Mouse (Mus musculus) ES-E14 (cell line): ENCODE measurements around the gene Ndufb3. TPM values are rescaled to one million over a fixed set of nuclear protein-coding genes. Genes with fewer than 3 reads are reported as not detected.

Experiments used
- DNase-seq: peaks from one replicate; pipeline ENCODE4 v3.0.0-alpha.2; 2013; ENCODE audit warnings: low read depth, low spot score
- H3K27ac ChIP-seq: 2 replicates; pipeline ENCODE4 v1.5.1; 2012; ENCODE audit warnings: low read depth, mild to moderate bottlenecking, low read length, moderate library complexity, mixed read lengths; ENCODE audit not compliant: poor library complexity, insufficient read depth, severe bottlenecking
- H3K36me3 ChIP-seq: 2 replicates; pipeline ENCODE4 v1.6.1; 2012; ENCODE audit warnings: mild to moderate bottlenecking, low read length, moderate library complexity, mixed read lengths; ENCODE audit not compliant: control insufficient read depth, poor library complexity, insufficient read depth, severe bottlenecking
- H3K4me1 ChIP-seq, 2 experiments: fragments of 150-350 bp in 1 of 2; sonication (generic) in 1 of 2; 2 replicates each; pipeline ENCODE4 v1.6.1; 2012; ENCODE audit warnings: low read length in 2 of 2, mild to moderate bottlenecking in 1 of 2, mixed read lengths in 1 of 2; ENCODE audit not compliant: control insufficient read depth in 2 of 2, insufficient read depth in 2 of 2, poor library complexity in 1 of 2
- H3K4me3 ChIP-seq, 2 experiments: fragments of 150-350 bp in 1 of 2; sonication (generic) in 1 of 2; 2 replicates each; pipeline ENCODE4 v1.5.1; 2012; ENCODE audit warnings: low read length in 2 of 2, low read depth in 1 of 2, mild to moderate bottlenecking in 1 of 2, mixed read lengths in 1 of 2; ENCODE audit not compliant: insufficient read depth in 1 of 2, poor library complexity in 1 of 2, severe bottlenecking in 1 of 2
- H3K9ac ChIP-seq: 2 replicates; pipeline ENCODE4 v1.6.1; 2012; ENCODE audit warnings: low read depth, mild to moderate bottlenecking, low read length, mixed read lengths; ENCODE audit not compliant: poor library complexity, insufficient read depth, severe bottlenecking
- H3K9me3 ChIP-seq: fragments of 150-350 bp; sonication (generic); 2 replicates; pipeline ENCODE4 v1.6.1; 2012; ENCODE audit warnings: low read depth, mild to moderate bottlenecking, low read length; ENCODE audit not compliant: control insufficient read depth, insufficient read depth
- CHD2 ChIP-seq: IDR thresholded peaks from 2 replicates; pipeline ENCODE4 v1.6.1; 2014; ENCODE audit warnings: mild to moderate bottlenecking, low read depth, low read length, inconsistent platforms
- HCFC1 ChIP-seq: IDR thresholded peaks from 2 replicates; pipeline ENCODE4 v1.6.1; 2012; ENCODE audit warnings: low read length, inconsistent platforms, borderline replicate concordance; ENCODE audit not compliant: insufficient read depth
- MAFK ChIP-seq: IDR thresholded peaks from 2 replicates; pipeline ENCODE4 v1.6.1; 2014; ENCODE audit warnings: mild to moderate bottlenecking, low read depth, low read length, inconsistent platforms; ENCODE audit not compliant: insufficient read depth
- ZC3H11A ChIP-seq: IDR thresholded peaks from 2 replicates; pipeline ENCODE4 v1.6.1; 2012; ENCODE audit warnings: low read depth, mild to moderate bottlenecking, inconsistent platforms, low read length, borderline replicate concordance
- ZNF384 ChIP-seq: IDR thresholded peaks from 2 replicates; pipeline ENCODE4 v1.6.1; 2012; ENCODE audit warnings: low read depth, low read length, inconsistent platforms
- in situ Hi-C, 2 experiments: fragments of 600-800 bp; cut with MboI; formaldehyde crosslinking; loops; one replicate each; pipeline ENCODE4 v1.15.1; 2025; ENCODE audit warnings: low sequenced_read_pairs in 2 of 2, inconsistent platforms in 1 of 2; ENCODE audit not compliant: unreplicated experiment in 2 of 2
- total RNA-seq: library from RNA; depleted of rRNA; stranded (reverse); fragments of 300-350 nt; gene quantifications from 2 replicates; pipeline ENCODE4 v1.2.3, GENCODE M21; 2012

The Ndufb3 gene
- total RNA-seq, 1 experiment = 124 TPM

DNA sequence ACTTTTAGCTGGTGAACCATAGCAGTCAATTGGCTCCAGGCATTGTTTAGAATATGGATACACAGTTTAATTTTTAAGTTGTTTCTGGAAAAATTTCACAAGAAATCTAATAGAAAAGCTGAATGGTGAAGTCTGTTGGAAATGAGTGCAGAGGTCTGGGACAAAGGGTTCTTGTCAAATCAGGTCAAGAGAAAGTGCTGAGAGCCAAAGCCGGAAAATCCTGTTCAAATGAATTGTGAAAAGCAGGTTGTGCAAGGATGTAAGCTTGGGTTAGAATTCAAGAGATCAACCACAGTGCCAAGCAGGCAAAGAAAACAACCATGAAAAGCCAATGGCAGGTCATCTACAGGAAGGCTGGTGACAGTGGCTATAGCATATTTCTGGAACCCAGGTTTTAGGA, 24.0 kb downstream of the Ndufb3 start:
- no peak overlapping the region for H3K9ac ChIP-seq
- H3K36me3 ChIP-seq = no peaks in the 10 kb centered on the region
- no peaks in the 10 kb centered on the region for H3K4me1 ChIP-seq
- DNase-seq = no peak
- H3K4me3 ChIP-seq = no peak overlapping the region
- TF ChIP-seq HCFC1 = no peak
- TF ChIP-seq ZC3H11A = no peak
- no peak for TF ChIP-seq CHD2
- TF ChIP-seq ZNF384 = no peak
- TF ChIP-seq MAFK = no peak
- H3K27ac ChIP-seq = no peak overlapping the region
- H3K9me3 ChIP-seq = no peaks in the 10 kb centered on the region
- in situ Hi-C loops = no loop called here

DNA sequence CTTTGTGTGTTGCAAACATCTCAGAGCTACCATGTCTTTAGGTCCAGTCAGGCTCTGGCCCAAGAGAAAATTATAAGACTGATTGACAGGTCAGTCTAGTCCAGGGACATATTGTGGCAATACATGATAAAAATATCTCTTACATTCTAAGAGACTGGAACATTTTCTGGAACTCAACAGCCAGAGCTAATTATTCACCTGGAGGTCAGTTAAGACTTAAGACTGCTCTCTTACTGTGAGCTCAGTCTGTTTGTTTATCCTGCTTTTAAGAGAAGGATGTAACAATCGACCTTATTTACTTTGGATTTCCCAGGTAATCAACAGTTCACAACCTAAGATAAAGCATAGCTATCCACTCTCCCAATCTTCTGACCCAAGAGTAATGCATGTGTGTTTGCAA, 24.4 kb downstream of the Ndufb3 start:
- TF ChIP-seq HCFC1 (no peak), ZNF384 (no peak), MAFK (no peak), CHD2 (no peak), ZC3H11A (no peak)
- no peak overlapping the region for H3K4me3 ChIP-seq
- in situ Hi-C loops = no loop called here
- no peaks in the 10 kb centered on the region for H3K36me3 ChIP-seq
- no peak for DNase-seq
- no peak overlapping the region for H3K9ac ChIP-seq
- H3K9me3 ChIP-seq = no peaks in the 10 kb centered on the region
- no peak overlapping the region for H3K27ac ChIP-seq
- no peaks in the 10 kb centered on the region for H3K4me1 ChIP-seq

GRCm38 (mm10) chr1:58613786-58614185, 27.6 kb downstream of the Ndufb3 start:
- DNase-seq = peak; percentile 73
- Histone ChIP-seq H3K9me3 (no peaks in the 10 kb centered on the region), H3K36me3 (no peaks in the 10 kb centered on the region), H3K9ac (no peak overlapping the region), H3K27ac (no peak overlapping the region), H3K4me3 (no peak overlapping the region), H3K4me1 (no peaks in the 10 kb centered on the region)
- TF ChIP-seq CHD2 (no peak), MAFK (no peak), ZC3H11A (no peak), HCFC1 (no peak), ZNF384 (no peak)
- in situ Hi-C loops = no loop called here

DNA sequence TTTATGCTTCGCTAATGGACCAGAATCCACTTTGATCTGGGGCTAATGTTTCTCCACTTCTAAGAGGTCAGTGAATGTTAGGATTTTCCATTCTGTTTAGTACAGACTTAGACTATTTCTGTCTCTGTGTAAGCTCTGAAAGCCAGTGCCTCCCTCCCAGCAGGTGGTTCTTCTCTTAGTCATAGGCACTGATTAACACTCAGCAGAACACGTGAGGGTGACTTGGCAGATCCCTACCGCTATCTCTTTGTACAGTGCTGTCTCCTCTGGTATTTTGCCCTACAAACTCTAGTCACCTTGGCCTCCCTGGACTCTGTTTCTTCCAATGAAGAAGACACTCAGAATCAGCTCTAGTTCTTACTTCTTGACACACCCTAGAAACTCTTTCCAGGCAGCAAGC, 28.2 kb downstream of the Ndufb3 start:
- Histone ChIP-seq H3K4me1 (no peaks in the 10 kb centered on the region), H3K36me3 (no peaks in the 10 kb centered on the region), H3K9me3 (no peaks in the 10 kb centered on the region), H3K4me3 (no peak overlapping the region), H3K27ac (no peak overlapping the region), H3K9ac (no peak overlapping the region)
- TF ChIP-seq CHD2 = no peak
- TF ChIP-seq ZNF384 = no peak
- TF ChIP-seq MAFK = peak; percentile 38; the same call in 1 of the 2 replicates
- in situ Hi-C loops = no loop called here
- no peak for DNase-seq

DNA sequence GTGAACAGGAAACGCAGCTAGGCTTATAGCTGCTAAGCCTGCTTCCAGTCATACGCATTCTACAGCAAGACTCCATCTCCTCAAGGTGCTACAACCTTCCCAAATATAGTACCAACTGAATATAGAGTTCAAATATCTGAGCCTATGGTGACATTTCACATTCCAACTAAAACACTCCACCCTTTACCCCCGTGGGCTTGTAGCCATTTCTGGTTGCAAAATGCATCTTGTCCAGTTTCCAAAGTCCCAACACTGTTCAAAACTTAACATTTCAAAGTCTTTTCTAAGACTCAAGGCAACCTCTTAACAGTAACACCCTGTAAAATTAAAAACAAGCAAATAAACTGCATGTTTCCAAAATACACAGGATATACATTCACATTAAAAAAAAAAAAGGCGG, 29.0 kb downstream of the Ndufb3 start:
- no peak overlapping the region for H3K27ac ChIP-seq
- in situ Hi-C loops = no loop called here
- H3K4me1 ChIP-seq = no peaks in the 10 kb centered on the region
- no peak for TF ChIP-seq HCFC1
- TF ChIP-seq ZNF384 = no peak
- TF ChIP-seq MAFK = no peak
- no peak for TF ChIP-seq ZC3H11A
- no peak overlapping the region for H3K9ac ChIP-seq
- H3K36me3 ChIP-seq = no peaks in the 10 kb centered on the region
- H3K4me3 ChIP-seq = no peak overlapping the region
- H3K9me3 ChIP-seq = no peaks in the 10 kb centered on the region
- DNase-seq = no peak
